Mouse (Mus musculus) CH12F3 (cell line): Measurements from ENCODE around the gene H2-M5.

Experiments
- in situ Hi-C: fragments of 300-500 bp; cut with MboI; formaldehyde crosslinking; loops from 2 replicates; pipeline ENCODE4 v1.14.3; 2020; ENCODE audit warnings: low sequenced_read_pairs

H2-M5 gene

DNA sequence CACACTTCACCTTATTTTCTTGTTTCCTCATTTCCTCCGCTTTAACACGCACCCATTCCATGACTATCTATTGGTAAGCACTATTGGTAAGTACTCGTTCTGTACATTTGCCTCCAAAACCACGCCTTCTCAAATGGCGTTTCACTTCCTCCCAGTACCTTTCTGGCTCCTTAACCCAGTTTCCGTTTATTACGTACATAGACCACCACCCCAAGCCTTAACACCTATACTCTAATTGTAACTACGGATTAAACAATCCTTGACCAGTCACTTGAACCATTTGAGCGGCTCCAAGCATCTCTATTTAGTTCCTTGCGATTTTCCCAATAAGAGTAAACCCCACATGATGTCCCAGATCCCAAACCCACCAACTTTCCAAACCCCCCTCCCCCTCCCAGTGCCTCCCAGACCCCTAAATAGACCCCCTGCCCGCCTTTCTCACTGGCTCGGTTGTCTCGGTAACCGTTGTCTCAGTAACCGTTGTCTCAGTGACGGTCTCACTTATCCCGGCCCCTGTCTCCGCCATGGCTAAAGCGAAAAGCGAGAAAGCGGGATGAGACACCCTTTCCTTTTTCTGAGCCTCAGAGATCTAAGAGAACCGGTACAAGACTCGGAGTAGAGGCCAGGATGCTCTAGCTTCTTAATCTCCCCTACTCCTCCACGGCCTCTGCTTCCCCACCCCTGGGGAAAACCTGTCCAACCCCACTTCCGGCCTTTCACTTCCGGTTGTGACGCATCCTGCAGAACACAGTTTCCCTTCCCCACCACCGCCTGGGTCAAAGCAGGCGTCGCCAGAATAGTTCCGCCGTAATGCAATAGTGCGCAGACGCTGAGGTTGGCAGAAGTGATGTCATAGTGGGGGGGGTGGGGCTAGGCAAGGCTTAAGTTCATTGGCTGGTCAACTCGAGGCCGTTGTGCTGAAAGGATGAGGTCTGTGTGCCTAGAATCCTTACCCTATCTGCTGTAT, 38.1 kb downstream of the H2-M5 start, which contains the start of gene Ppp1r11:
TSS of gene Ppp1r11 (minus strand) at position 761 of the 967 bp plus-strand sequence.
- in situ Hi-C loops: no loop called here

DNA sequence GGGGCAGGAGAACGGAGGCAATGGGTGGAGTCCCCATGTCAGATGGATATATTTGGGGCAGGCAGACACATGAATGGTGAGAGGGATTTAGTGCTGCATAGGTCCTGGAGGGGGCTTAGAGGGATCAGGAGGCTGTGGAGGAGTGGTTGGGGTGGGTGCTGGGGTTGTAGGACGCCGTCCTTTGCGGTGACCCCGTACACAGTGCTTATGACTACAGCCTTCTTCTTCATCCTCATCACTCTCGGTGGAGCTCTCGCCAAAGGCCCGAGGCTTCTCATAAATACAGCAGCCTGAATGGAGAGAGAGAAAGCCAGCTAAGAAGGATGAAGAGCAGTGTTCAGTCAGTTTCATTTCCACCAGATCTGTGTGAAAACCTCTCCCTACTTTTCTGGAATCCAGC, 40.1 kb downstream of the H2-M5 start:
- in situ Hi-C loops: no loop called here

DNA sequence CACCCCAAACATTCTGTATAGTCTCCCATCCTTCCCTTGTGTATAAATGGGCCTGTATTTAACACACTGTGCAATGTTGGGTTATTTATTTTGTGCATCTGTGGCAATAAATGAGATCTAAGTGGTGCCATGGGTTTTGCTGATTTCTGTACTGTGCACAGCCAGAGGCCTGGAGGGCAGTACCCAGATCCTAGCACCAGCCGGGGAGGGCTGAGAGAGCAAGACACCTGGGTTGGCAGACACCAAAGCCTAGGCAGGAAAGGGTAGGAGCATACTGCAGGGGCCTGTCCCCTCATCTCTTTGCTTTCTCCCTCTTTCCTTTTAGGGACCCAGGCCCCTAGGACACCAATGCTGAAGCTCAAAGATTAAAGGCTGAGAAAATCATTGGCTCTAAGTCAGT, 41.1 kb downstream of the H2-M5 start:
- in situ Hi-C loops: no loop called here

DNA sequence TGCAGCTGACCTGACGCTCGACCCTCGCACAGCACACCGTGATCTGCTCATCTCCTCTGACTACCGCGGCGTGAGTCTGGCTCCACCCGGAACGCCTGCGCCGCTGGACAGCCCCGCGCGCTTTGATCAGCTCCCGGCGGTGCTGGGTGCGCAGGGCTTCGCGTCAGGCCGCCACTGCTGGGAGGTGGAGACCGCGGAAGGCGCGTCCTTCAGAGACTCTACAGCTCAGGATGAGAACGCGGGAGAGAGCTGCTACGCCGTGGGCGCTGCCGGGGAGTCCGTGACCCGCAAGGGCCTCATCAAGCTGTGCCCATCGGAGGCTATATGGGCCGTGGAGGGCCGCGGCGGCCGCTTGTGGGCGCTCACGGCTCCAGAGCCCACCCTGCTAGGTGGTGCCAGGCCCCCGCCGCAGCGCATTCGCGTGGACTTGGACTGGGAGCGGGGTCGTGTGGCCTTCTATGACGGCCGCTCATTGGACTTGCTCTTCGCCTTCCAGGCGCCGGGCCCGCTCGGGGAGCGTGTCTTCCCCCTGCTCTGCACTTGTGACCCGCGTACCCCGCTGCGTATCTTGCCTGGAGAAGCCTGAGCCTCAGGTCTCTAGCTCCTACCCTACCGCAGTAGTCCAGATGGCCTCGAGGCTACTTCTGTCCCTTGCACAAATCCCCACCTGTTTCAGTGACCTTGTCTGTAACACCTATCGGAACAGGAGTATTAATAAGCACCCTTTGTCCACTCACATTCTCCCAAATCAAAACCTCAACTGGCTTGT, 42.1 kb downstream of the H2-M5 start:
- in situ Hi-C loops: no loop called here

DNA sequence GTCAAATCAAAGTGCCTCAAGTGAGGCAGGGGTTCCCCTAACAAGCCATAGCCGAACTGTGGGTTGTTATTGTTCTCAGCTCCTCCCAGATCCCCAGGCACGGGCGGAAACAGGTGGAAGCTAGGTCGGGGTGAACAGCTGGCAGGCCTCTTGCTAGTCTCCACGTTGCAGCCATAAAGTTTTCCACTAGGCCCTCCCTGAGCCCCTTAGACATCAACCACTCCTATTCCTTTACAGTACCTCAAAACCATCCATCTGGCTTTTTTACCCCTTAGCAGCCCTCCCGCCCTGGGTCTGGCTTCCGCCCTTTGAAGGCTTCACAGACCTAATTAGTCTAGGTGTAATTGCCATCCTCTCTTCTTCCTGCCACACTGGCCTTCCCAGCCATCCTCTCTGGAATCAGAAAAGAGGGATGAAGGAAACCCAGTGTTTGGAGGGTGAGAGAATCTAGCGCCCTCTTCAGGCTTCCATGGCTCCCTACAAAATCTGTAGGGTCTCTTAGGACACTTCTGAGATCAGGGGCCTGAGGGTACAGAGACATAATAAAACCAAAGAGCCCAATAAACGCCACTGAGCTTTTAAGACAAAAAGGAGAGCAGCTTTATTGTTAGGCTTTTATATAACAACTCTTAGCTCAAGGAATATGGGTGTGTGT, 45.1 kb downstream of the H2-M5 start:
- in situ Hi-C loops: no loop called here

DNA sequence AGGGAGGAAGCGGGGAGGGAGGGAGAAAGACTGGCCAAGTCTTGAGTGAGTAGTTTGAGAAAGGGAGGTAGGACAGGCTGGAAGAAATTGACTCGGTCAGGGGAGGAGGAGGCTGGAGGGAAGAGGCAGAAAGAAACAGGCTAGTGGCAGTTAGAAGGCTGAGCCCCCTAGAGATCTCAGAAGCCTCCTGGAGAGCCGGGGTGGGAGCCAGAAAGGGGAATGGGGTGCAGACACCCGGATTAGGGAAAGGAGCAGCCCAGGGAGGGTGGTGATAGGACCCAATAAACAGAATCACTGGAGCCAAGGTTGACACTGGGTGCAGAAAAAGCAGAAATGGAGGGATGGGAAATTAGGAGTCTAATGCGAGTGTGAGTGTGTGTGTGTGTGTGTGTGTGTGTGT, 45.6 kb downstream of the H2-M5 start:
- in situ Hi-C loops: no loop called here

DNA sequence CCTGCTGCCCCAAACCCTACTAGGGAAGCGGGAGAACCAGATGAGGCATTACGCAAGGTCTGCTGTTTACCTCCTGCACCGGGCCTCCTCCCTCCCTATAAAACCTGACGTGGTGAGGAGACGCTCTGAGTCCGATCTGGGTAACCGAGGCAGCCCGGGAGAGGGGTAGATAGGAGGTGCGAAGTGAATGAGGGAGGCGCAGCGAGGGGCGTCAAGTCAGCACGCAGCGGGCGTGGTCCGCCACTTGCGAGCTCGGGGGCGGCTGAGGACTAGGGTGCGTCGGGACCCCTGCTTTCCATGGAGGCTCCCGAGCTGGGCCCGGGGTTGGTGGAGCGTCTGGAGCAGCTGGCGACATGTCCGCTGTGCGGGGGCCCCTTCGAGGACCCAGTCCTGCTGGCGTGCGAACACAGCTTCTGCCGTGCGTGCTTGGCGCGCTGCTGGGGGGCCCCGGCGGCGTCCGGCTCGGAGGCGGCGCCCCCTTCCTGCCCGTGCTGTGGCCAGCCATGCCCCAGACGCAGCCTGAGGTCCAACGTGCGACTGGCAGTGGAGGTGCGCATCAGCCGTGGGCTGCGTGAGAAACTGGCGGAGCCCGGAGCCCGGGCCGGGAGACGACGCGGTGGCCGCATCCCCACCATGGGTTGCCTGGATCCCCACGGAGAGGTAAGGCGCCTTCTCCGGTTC, 46.4 kb downstream of the H2-M5 start, which contains the start of gene Rnf39:
TSS of gene Rnf39 (plus strand) at position 128 of the 681 bp plus-strand sequence.
- in situ Hi-C loops: no loop called here

DNA sequence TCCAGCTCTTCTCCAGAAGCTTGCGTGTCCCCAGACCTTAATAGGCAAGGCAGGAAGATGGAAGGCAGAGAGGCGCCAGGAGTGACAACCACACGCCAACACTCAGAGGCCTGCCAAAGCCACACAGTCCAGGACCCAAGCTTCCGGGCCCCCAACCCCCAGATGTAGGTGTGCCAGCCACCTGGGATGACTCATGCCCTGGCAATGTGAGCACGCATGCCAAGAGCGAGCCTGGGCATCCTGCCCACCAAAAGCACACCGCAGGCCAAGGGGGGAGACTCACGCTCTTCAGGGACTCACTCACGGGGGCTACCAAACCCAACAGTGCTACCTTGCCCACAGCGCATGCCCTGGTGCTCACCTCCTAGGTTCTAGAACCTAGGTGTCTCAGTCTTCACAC, 46.9 kb downstream of the H2-M5 start:
- in situ Hi-C loops: no loop called here

DNA sequence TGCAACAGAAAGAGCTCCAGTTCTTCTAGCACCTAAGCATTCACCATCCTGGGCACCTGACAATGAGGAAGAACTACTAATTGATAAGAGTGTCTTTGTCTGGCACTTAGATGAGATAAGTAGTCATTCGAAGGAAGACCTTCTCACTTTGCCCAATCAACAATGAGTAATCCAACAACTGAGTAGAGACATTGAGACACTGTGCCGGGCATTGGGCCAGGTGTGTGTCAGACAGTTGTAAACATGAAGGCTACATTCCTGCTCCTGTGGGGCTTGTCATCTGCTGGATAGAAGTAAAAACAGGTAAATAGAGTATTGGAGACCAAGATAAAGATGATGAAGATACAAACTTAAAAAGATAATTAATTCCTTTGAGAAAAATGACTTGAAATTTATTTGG, 51.3 kb downstream of the H2-M5 start:
- in situ Hi-C loops: no loop called here
